In the genomic region with DNA sequence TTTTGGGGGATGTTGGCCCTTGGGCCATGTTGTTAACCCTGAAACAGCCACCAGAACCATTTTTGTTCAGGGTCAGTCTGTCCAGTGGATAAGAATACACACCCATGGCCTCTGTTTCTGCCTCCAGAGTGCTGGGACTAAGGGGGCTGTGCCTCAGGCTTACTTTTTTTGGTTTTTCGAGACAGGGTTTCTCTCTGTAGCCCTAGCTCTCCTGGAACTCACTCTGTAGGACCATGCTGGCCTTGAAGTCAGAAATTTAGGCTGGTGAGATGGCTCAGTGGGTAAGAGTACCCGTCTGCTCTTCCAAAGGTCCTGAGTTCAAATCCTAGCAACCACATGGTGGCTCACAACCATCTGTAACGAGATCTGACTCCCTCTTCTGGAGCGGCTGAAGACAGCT, we compare ENCODE assay signal across 18 mouse cellular contexts. TPM values are rescaled to one million over a fixed set of nuclear protein-coding genes. Genes with fewer than 3 reads are reported as not detected.
"Had no signal": no experiment of that assay in that cellular context is flagged by ENCODE, and none has a peak within 500 bp of the region (broad histone marks: within the 10 kb centered on the region; RNA-seq: fewer than 3 reads in every experiment).

No protein-coding gene starts in this region.

- H3K4me3 ChIP-seq: megakaryocyte, embryonic 14.5 days; midbrain, embryonic 13.5 days; midbrain, embryonic 15.5 days; neural tube, embryonic 12.5 days had no signal

- H3K27me3 ChIP-seq: midbrain, embryonic 13.5 days; midbrain, embryonic 15.5 days; neural tube, embryonic 12.5 days had no signal

- H3K4me1 ChIP-seq: megakaryocyte, embryonic 14.5 days had no signal

- ATAC-seq: midbrain, embryonic 13.5 days; midbrain, embryonic 15.5 days had no signal

- H3K4me2 ChIP-seq: lung, embryonic 14.5 days; midbrain, embryonic 13.5 days; midbrain, embryonic 15.5 days; neural tube, embryonic 12.5 days had no signal

- H3K9ac ChIP-seq: lung, embryonic 14.5 days; midbrain, embryonic 13.5 days; midbrain, embryonic 15.5 days; neural tube, embryonic 12.5 days had no signal

- H3K36me3 ChIP-seq: midbrain, embryonic 13.5 days; midbrain, embryonic 15.5 days; neural tube, embryonic 12.5 days had no signal

- H3K27ac ChIP-seq: macrophage; midbrain, embryonic 13.5 days; midbrain, embryonic 15.5 days; neural tube, embryonic 12.5 days had no signal

- H3K9me3 ChIP-seq: megakaryocyte, embryonic 14.5 days; midbrain, embryonic 13.5 days; midbrain, embryonic 15.5 days; neural tube, embryonic 12.5 days had no signal

- DNase-seq: lung, adult 18-20 months; lung, embryonic 14.5 days; lung, postnatal 14 days; lung, postnatal 36 days; right cerebral cortex, postnatal 14 days; spleen, adult 18-20 months; thymus, adult 18-20 months; thymus, postnatal 14 days; thymus, postnatal 36 days had no signal

RNA-seq across cellular contexts. Expression of gene Mfap4, which starts 6.4 kb away (rescaled TPM):
- total RNA-seq: megakaryocyte progenitor cell, adult 5-6 weeks; monocyte, adult 5-6 weeks; neutrophil, adult 5-6 weeks had no signal
- polyA plus RNA-seq: macrophage had no signal

RNA-seq across cellular contexts. Expression of gene Rnf112, which starts 24.9 kb away (rescaled TPM):
- total RNA-seq: megakaryocyte progenitor cell, adult 5-6 weeks; monocyte, adult 5-6 weeks; neutrophil, adult 5-6 weeks had no signal
- polyA plus RNA-seq: macrophage; thymus, postnatal 0 days had no signal

RNA-seq across cellular contexts. Expression of gene B9d1, which starts 26.2 kb away (rescaled TPM):
- total RNA-seq: monocyte, adult 5-6 weeks; neutrophil, adult 5-6 weeks had no signal
